Mouse (Mus musculus) MN1 (cell line): ENCODE data around the gene Igfbpl1.

Experiments used
- DNase-seq: peaks from one replicate; pipeline ENCODE4 v3.0.0-alpha.2; 2016; ENCODE audit warnings: low spot score

The Igfbpl1 gene

DNA sequence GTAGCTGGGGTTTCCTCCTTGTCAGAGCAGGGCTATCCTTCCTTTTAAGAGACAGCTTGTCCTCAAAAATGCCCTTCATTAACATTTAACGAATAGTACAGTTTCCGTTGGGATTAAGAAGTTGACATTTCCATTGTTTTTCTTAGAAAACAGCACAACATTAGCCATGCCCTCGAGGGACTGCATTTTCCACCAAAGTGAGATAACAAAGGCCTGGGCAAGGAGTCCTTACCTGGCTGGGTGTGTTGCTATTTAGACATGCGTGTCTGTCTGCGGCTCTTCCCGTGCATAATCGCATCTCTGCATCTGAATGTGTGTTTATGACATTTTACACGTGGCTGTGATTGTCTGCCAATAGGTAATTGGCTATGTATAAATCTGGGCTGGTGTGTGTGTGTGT lies 55.5 kb downstream of the Igfbpl1 start:
- no peak for DNase-seq

DNA sequence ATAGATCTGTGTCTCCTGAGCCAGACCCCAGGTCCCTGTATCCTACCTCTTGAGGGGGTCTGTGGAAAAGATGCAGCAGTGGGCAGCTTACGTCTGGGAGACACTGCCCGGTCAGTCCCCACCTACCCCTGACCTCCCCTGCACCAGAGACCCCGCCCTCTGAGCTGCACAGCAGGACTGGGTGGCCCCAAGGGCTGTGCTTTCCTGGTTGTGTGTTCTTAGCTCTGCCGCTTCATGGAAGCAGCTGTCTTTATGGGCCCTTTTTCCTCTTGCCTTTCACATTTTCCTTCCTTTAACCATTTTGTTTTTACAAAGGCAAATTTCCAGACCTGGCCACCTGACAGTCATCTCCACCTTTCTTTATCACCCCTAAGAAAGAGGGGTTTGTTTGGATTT lies 56.1 kb downstream of the Igfbpl1 start:
- DNase-seq = no peak

DNA sequence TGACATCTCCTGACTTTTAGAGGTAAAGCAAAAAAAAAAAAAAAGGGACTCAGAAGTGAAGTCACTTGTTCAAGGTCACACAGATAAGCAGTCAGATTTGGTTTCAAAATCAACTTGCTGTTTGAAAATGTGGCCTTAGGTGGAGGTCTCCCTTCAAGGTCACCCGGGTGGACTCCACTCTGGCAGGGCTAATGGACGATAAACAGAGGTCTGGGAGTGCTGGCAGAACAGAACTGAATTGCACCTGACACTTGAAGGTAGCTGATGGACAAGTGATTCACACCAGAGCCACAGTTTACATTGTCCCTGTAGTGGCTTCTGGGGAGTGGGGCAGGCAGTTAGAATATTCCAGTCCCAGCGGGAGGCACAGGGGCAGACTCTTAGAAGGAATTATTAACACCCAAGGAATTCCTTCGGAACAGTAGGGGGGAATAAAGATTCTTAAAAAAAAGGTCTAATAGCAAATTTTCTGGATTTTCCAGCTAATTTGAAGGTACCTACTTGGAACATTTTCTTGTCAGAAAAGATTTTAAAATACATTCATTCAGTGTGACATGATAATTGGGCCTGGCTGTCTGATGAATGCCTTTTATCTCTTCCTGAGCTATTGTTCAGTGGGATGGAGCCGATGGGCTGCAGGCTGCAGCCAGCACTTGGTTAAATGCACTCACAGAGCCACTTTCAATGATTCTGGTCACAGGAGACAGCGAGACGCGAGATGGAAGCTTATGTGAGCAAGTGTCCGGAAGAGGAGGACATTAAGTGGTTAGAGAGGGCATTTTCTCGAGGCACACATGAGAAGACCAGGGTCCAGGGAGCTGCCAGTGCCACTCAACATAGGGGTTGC lies 56.7 kb downstream of the Igfbpl1 start:
- no peak for DNase-seq

DNA sequence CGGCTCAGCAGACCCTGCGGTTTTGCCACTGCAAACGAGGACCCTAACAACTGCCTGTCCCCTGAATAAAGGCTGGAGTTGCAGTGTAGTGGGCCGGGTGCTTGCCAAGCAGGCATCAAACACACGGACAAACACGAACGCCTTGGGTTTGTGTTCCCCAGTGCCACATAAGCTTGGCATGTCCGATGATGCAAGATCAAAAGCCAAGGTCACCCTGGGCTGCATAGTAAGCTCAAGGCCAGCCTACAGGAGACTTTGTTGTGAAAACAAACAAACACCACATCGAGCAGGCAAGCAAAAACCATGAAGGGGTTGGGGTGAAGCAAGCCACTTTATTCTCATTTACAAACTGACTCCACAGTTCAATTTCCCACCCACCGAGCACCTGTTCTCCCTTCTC lies 57.6 kb downstream of the Igfbpl1 start:
- DNase-seq = no peak

DNA sequence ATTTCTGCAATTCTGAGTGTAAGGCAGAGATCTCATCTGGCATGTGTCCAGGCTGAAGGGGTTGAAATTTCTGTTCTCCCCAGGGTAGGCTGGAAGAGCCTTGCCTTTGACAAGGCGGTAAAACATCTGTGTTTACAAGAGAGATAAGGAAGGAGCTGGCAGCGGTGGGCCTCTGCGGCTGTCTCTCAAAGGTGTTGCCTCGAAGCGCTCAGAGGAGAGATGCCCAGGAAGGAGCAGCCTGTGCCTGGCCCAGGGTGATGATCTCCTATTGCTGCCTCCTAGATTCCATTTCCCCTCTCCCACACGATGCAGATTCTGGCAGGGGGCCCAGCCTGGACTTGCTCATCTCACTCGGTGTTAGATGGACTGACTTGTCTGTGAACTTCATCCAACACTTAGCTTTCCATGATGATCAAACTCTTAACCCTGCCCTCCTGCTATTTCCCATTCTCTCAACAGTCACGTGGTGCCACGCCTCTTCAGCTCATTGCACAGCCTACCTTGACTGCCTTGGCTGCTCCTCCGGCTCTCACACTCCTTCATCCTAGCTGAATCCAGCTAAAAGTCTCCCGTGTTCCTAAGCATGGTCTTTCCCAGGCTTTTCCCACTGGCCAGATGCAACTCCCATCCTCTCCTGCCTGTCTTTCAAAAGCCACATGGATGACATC lies 58.7 kb downstream of the Igfbpl1 start:
- peak; percentile 66 for DNase-seq

DNA sequence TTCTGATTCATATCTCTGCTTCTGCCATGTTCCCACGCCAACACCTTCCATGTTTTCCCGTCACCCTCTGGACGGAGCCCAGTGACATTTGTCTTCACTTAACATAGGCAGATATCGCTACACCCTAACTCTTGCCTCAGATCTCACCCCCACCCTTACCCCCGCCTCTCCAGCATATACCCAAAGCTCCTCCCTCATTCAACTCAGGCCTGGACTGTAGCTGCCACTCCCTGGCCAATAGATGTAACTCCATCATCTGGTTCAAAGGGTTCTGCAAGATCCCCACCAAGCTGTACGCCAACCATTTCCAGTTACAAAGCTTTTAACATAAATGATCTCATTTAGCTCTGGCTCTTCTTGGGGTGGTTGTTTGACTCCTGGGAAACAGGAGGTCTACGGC lies 59.9 kb downstream of the Igfbpl1 start:
- DNase-seq = peak; percentile 72

DNA sequence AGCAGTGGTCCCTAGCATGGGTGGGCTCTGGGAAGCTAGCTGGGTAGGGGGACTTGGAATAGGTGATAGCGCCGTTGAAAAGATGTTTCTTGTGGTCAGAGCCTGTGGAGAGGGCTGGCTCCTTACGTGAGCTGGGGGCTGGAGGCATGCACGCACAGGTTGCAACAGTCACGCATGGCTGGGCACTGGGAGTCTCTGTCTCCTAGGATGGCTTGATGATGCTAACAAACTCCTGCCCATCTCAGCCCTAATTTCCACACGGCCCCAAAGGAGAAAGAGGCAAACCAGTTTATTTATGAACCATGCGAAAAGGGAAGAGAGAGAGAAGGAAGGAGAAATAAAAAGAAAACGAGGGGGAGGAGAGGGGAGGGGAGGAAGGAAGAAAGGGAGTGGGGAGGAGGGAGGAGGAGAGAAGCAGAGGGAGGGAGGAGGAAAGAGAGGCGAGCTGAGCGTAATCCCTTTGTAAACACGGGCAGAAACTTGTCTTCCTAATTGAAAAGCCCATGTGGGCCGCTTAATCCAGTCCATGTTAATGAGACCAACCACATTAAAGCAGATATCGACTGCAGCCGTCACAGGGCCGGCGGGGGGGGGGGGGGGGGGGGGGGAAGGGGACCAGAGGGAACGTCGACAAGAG lies 61.0 kb downstream of the Igfbpl1 start:
- DNase-seq = peak; percentile 60

DNA sequence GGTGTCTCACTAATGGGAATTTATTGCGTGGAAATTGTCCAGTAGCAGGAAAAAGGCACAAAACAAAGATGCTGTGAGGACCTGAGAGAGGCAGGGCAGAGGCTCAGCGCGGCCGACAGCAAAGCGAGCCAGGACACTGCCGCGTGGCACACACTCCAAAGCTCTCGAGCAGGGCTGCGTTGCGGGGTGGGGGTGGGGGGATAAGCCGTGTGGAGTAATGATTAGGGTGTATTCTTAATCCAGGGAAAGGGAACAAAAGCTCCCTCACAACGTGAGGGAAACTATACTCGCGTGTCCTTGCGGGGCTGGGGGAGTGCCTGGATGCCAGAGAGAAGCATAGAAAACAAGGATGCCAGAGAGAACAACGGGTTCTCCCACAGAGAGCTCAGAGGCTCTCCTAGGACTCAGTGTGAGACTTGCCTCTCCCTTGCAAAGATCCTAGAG lies 61.6 kb downstream of the Igfbpl1 start:
- DNase-seq = no peak

DNA sequence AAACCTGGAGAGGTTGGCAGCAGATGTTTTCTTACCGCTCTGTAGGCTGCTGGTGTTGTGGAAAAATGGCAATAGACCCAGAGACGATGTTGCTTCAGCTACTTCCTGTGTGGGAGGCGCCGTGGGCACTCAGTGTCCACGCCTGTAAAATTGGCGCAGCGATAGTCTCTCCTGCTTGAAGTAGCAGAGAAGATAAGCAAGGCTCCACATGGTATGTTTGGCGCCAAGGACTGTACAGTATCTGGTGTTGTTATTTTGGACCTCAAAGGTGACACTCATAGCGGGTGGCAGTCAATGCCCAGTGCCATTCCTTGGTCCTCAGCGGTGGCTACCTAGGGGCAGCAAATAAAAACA lies 62.6 kb downstream of the Igfbpl1 start:
- DNase-seq = no peak

DNA sequence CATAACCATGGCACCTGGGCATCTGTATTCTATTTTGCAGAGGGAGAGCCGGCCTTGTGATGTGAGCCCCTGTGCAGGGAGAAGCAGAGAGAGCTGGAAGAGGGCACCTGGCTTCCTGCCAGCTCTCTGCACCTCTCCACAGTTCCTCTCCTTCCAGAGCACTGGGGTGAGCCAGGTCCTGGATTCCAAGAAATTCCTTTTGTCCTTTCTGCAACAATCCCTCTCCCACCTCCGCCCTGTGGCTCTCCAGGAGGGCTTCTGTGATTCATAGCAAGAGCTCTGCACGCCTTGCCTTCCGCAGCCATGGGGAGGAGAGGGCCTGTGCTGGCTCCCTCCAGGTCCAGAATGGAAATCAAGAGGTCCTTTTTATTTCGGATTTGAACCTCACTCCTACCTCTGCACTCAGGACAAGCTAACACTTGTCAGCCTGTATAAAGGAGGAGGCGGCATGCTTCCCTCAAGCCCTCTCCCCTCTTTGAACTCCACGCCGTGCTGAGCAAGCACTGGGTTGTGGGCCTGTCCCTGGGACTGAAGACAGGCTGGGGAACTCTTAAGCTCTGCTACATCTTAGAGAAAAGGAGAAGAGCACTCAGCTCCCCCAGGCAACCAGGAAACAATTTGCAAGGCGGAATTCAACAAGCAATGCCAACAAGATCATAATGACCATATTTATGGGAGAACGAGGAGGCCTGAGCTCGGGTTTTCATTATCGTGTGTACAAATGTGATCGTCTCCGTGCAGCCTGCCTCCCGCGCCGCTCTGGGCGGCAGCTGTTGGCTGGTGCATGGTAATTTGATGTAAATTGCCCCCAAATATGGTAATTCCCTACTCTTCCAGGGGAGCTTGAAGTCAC lies 63.2 kb downstream of the Igfbpl1 start:
- DNase-seq = peak; percentile 50

DNA sequence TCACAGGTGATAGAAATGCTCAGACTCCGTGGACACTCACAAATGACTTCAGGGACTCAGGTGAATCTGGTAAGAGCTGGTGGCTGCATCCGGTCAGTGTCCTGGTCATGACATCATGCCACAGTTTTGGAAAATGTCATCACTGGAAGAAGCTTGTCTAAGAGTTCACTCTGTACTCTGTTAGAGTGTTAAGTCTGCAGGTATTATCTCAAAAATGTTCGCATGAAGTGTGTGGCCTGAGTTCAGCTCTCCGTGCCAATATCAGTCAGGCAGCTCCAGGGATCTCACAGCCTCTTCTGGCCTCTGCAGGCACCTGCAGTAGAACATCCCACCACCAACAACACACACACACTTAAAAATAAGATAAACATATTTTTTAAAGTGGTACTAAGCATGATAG lies 64.1 kb downstream of the Igfbpl1 start:
- DNase-seq = no peak
